In the genomic region with DNA sequence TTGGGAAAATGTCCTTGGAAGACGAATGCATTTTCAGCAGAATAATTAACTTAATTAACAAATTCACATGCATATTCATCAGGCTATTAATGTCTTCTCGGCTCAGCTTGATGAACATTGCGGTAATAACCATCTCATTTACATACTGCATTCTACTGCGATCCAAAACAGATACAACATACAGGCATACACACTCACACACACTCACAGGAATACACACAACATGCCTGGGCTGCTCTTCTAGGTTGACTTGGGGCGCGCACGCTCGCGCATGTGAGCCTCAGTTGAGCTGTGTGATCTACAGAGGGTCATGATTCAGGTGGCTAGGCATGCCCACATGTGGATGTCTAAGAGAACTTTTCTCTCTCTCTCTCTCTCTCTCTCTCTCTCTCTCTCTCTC, we compare ENCODE assay signal across 14 mouse cellular contexts. TPM values are rescaled to one million over a fixed set of nuclear protein-coding genes. Genes with fewer than 3 reads are reported as not detected.
DNase-seq lines count a peak whose midpoint lies in the region; ATAC-seq and TF ChIP-seq lines count a peak whose summit lies in the region.
"Had no signal": no experiment of that assay in that cellular context is flagged by ENCODE, and none has a peak within 500 bp of the region (broad histone marks: within the 10 kb centered on the region; RNA-seq: fewer than 3 reads in every experiment).

No protein-coding gene starts in this region.

- DNase-seq in heart, embryonic 10.5 days (ENCODE audit: low spot score), result no peak
- no peak for DNase-seq in heart, adult 11 months
- peak; percentile 13 for DNase-seq in lung, embryonic 14.5 days
- DNase-seq in lung, adult 2 months, result no peak
- DNase-seq in ovary, postnatal 36 days (ENCODE audit: low spot score), result no peak
- DNase-seq: gastrocnemius, postnatal 10 days; thymus, adult 18-20 months had no signal

- H3K4me1 ChIP-seq in heart, embryonic 10.5 days, result peaks cover 8% of the 10 kb centered on the region
- no peaks in the 10 kb centered on the region for H3K4me1 ChIP-seq in lung, embryonic 14.5 days (ENCODE audit: insufficient read depth)
- no peaks in the 10 kb centered on the region for H3K4me1 ChIP-seq in lung, adult 2 months (ENCODE audit: control insufficient read depth, insufficient read depth, low read length)
- peaks cover 48% of the 10 kb centered on the region for H3K4me1 ChIP-seq in forebrain, embryonic 16.5 days (replicated peaks; ENCODE audit: control insufficient read depth, insufficient read depth, low read length)
- H3K4me1 ChIP-seq in neural tube, embryonic 13.5 days (replicated peaks), result peaks cover 46% of the 10 kb centered on the region
- H3K4me1 ChIP-seq: liver, embryonic 15.5 days had no signal

- TF ChIP-seq CTCF in lung, embryonic 14.5 days (IDR thresholded peaks at IDR 0.05; ENCODE audit: low read depth), result no peak
- TF ChIP-seq CTCF in lung, adult 2 months (IDR thresholded peaks at IDR 0.05; ENCODE audit: insufficient read depth, low read length), result no peak

- H3K27me3 ChIP-seq in heart, embryonic 10.5 days (ENCODE audit: insufficient read depth, poor library complexity, severe bottlenecking), result peaks cover 25% of the 10 kb centered on the region
- no peaks in the 10 kb centered on the region for H3K27me3 ChIP-seq in lung, embryonic 14.5 days (ENCODE audit: insufficient read depth, low read length)
- no peaks in the 10 kb centered on the region for H3K27me3 ChIP-seq in forebrain, embryonic 16.5 days (replicated peaks; ENCODE audit: control insufficient read depth, insufficient read depth, low read length)
- no peaks in the 10 kb centered on the region for H3K27me3 ChIP-seq in neural tube, embryonic 13.5 days

- H3K27ac ChIP-seq in heart, embryonic 10.5 days, result no peak overlapping the region
- no peak overlapping the region for H3K27ac ChIP-seq in lung, embryonic 14.5 days (ENCODE audit: low read depth)
- peak overlapping the region; percentile 92 for H3K27ac ChIP-seq in forebrain, embryonic 16.5 days (ENCODE audit: low read length)
- H3K27ac ChIP-seq in neural tube, embryonic 13.5 days (replicated peaks), result peak overlapping the region; percentile 89
- H3K27ac ChIP-seq: liver, embryonic 15.5 days had no signal

- H3K36me3 ChIP-seq in heart, embryonic 10.5 days, result peaks cover 9% of the 10 kb centered on the region; the same call in 1 of the 2 replicates
- peaks cover 9% of the 10 kb centered on the region; the same call in 1 of the 2 replicates for H3K36me3 ChIP-seq in lung, embryonic 14.5 days (ENCODE audit: insufficient read depth)
- H3K36me3 ChIP-seq in forebrain, embryonic 16.5 days (ENCODE audit: control insufficient read depth, insufficient read depth), result no peaks in the 10 kb centered on the region; the same call in 1 of the 2 replicates
- H3K36me3 ChIP-seq in neural tube, embryonic 13.5 days, result peaks cover 9% of the 10 kb centered on the region

- H3K4me3 ChIP-seq in heart, embryonic 10.5 days, result peak overlapping the region; percentile 50; the same call in 1 of the 2 replicates
- no peak overlapping the region for H3K4me3 ChIP-seq in lung, embryonic 14.5 days (ENCODE audit: low read depth, low read length)
- no peak overlapping the region for H3K4me3 ChIP-seq in lung, adult 2 months (replicated peaks; ENCODE audit: extremely low read depth, low read depth, low read length)
- no peak overlapping the region for H3K4me3 ChIP-seq in forebrain, embryonic 16.5 days (replicated peaks; ENCODE audit: low read length)
- H3K4me3 ChIP-seq in neural tube, embryonic 13.5 days, result no peak overlapping the region
- H3K4me3 ChIP-seq: liver, embryonic 15.5 days had no signal

- WGBS in heart, embryonic 10.5 days, result 25% methylated on average over 9 of the region's 9 CpGs
- WGBS in lung, embryonic 14.5 days, result 29% methylated on average over 9 of the region's 9 CpGs
- 38% methylated on average over 9 of the region's 9 CpGs for WGBS in lung, adult 2 months
- 7% methylated on average over 9 of the region's 9 CpGs for WGBS in forebrain, embryonic 16.5 days
- 21% methylated on average over 9 of the region's 9 CpGs for WGBS in neural tube, embryonic 13.5 days

- no peaks in the 10 kb centered on the region for H3K9me3 ChIP-seq in heart, embryonic 10.5 days
- no peaks in the 10 kb centered on the region for H3K9me3 ChIP-seq in lung, embryonic 14.5 days (ENCODE audit: low read depth, low read length)
- no peaks in the 10 kb centered on the region for H3K9me3 ChIP-seq in forebrain, embryonic 16.5 days (ENCODE audit: control insufficient read depth, low read length)
- H3K9me3 ChIP-seq in neural tube, embryonic 13.5 days, result no peaks in the 10 kb centered on the region
- H3K9me3 ChIP-seq: liver, embryonic 15.5 days had no signal

- TF ChIP-seq POLR2A in lung, adult 2 months (IDR thresholded peaks at IDR 0.05; ENCODE audit: borderline replicate concordance, extremely low read depth, low read depth, low read length), result no peak

- H3K4me2 ChIP-seq in lung, embryonic 14.5 days, result no peak overlapping the region
- H3K4me2 ChIP-seq in forebrain, embryonic 16.5 days (ENCODE audit: low read length), result peak overlapping the region; percentile 36
- peak overlapping the region; percentile 45 for H3K4me2 ChIP-seq in neural tube, embryonic 13.5 days
- H3K4me2 ChIP-seq: liver, embryonic 15.5 days had no signal

- H3K9ac ChIP-seq in lung, embryonic 14.5 days, result no peak overlapping the region
- no peak overlapping the region for H3K9ac ChIP-seq in forebrain, embryonic 16.5 days (replicated peaks; ENCODE audit: low read depth, low read length)
- no peak overlapping the region for H3K9ac ChIP-seq in neural tube, embryonic 13.5 days
- H3K9ac ChIP-seq: liver, embryonic 15.5 days had no signal

- no peak for ATAC-seq in lung, embryonic 14.5 days (ENCODE audit: insufficient read depth)
- ATAC-seq in forebrain, embryonic 16.5 days, result peak; percentile 79
- ATAC-seq in neural tube, embryonic 13.5 days (ENCODE audit: low read depth), result peak; percentile 88
- ATAC-seq in megakaryocyte-erythroid progenitor cell, adult 5-6 weeks (replicated peaks; ENCODE audit: low FRiP score, low TSS enrichment, poor library complexity, severe bottlenecking), result no peak

RNA-seq across cellular contexts. Expression of gene Neurod2, which starts 45.7 kb away (rescaled TPM):
- polyA plus RNA-seq in heart, embryonic 10.5 days (2016; fragmentation: Nextera tagmentation; extraction: Ambion mirVana), result not detected in 2 replicates
- not detected in 2 replicates for polyA plus RNA-seq in lung, embryonic 14.5 days (2014; fragmentation: Nextera tagmentation; extraction: Ambion mirVana)
- polyA plus RNA-seq in lung, adult 2 months (2012; rRNA removed), result not detected in 2 replicates
- polyA plus RNA-seq in forebrain, embryonic 16.5 days (2015; fragmentation: Nextera tagmentation; extraction: Ambion mirVana), result 110 and 133 TPM in 2 replicates
- polyA plus RNA-seq in neural tube, embryonic 13.5 days (2015; fragmentation: Nextera tagmentation; extraction: Ambion mirVana), result 26.4 and 27.0 TPM in 2 replicates
- not detected in 2 replicates for total RNA-seq in megakaryocyte-erythroid progenitor cell, adult 5-6 weeks (2014; fragmentation: Nextera tagmentation)
- total RNA-seq in megakaryocyte-erythroid progenitor cell, adult 5-6 weeks (2017), result not detected in 2 replicates
- total RNA-seq: adrenal gland, adult 18-20 months; gastrocnemius, postnatal 10 days; heart, postnatal 25 days had no signal
- polyA plus RNA-seq: liver, embryonic 15.5 days; spleen, adult 2 months had no signal

Comparison
In these comparisons a context has a peak if more than half of its experiments do, and no peak if none do; other contexts are left out.
1. H3K27ac ChIP-seq: peak in forebrain, embryonic 16.5 days (single experiment) and neural tube, embryonic 13.5 days (single experiment); none in heart, embryonic 10.5 days (single experiment) and lung, embryonic 14.5 days (single experiment).
2. ATAC-seq: peak in forebrain, embryonic 16.5 days (single experiment) and neural tube, embryonic 13.5 days (single experiment); none in lung, embryonic 14.5 days (single experiment) and megakaryocyte-erythroid progenitor cell, adult 5-6 weeks (single experiment).
3. RNA of gene Neurod2, which starts 45.7 kb away (polyA plus RNA-seq): 110 to 133 TPM in forebrain, embryonic 16.5 days and 26.4 to 27.0 TPM in neural tube, embryonic 13.5 days; not detected in heart, embryonic 10.5 days, not detected in lung, embryonic 14.5 days and not detected in lung, adult 2 months; every median in the first group is over 10 times any median in the second.